Mouse (Mus musculus) liver, adult 2 months (tissue): Measurements from ENCODE around the gene Hpcal4.

Experiments
- CTCF ChIP-seq: fragments of 200-500 bp; IDR thresholded peaks from 2 replicates; pipeline ENCODE4 v1.5.1; 2011; ENCODE audit warnings: low read depth, low read length, control low read depth
- POLR2A ChIP-seq: fragments of 200-500 bp; IDR thresholded peaks from 2 replicates; pipeline ENCODE4 v1.6.1; 2011; ENCODE audit warnings: low read length, control low read depth; ENCODE audit not compliant: insufficient read depth; ENCODE audit errors: extremely low read depth

DNA sequence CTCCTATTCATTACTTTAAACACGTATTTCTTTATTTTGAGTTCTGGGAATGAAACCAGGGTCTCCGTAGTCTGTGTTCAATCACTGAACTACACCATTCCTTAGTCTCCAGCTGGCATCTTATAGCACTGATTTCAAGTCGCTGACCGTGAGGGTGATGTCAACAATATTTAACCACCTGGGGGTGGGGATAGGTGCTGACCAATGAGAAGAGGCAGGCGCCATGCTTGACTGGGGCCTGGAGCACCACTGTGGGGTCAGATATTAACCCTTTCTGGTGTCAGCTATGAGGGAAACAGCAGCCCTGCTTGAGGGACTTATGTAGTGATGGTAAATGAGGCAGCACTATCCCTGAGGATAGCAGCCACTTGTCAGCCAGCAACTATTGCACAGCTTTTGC lies 28.4 kb downstream of the Hpcal4 start:
- TF ChIP-seq POLR2A: no peak
- TF ChIP-seq CTCF: no peak
